Mouse (Mus musculus) thymus, adult 2 months (tissue): ENCODE measurements around the gene Olfr399.

Experiments
- CTCF ChIP-seq: fragments of 200-500 bp; IDR thresholded peaks from 2 replicates; pipeline ENCODE4 v1.5.1; 2012; ENCODE audit warnings: mild to moderate bottlenecking, control low read depth, low read length, moderate library complexity, borderline replicate concordance; ENCODE audit not compliant: control insufficient read depth, poor library complexity, insufficient read depth; ENCODE audit errors: extremely low read depth
- POLR2A ChIP-seq: fragments of 200-500 bp; IDR thresholded peaks from 2 replicates; pipeline ENCODE4 v1.6.1; 2012; ENCODE audit warnings: mild to moderate bottlenecking, low read length, control low read depth, moderate library complexity; ENCODE audit not compliant: control insufficient read depth, poor library complexity, insufficient read depth; ENCODE audit errors: extremely low read depth

GRCm38 (mm10) chr11:74056451-74056850, at the start of gene Olfr399, which contains the start of gene Olfr139:
- TF ChIP-seq POLR2A (no peak), CTCF (no peak)
